Mouse (Mus musculus) olfactory bulb, adult 2 months (tissue): ENCODE data around the gene Gad1.

Experiments
- CTCF ChIP-seq: fragments of 200-500 bp; IDR thresholded peaks from 2 replicates; pipeline ENCODE4 v1.5.1; 2012; ENCODE audit warnings: low read depth, mild to moderate bottlenecking, low read length, moderate library complexity; ENCODE audit not compliant: insufficient read depth
- POLR2A ChIP-seq: fragments of 200-500 bp; IDR thresholded peaks from 2 replicates; pipeline ENCODE4 v1.6.1; 2012; ENCODE audit warnings: mild to moderate bottlenecking, low read depth, low read length, moderate library complexity; ENCODE audit not compliant: insufficient read depth

GRCm38 (mm10) chr2:70563721-70564645 lies 11.1 kb downstream of the Gad1 start:
- TF ChIP-seq CTCF: no peak
- peak; percentile 66 for TF ChIP-seq POLR2A
